Mouse (Mus musculus) hindbrain, embryonic 15.5 days (tissue): ENCODE results near the gene Zfp90. TPM values are rescaled to one million over a fixed set of nuclear protein-coding genes. Genes with fewer than 3 reads are reported as not detected.

Experiments
- ATAC-seq: fragments of 200-750 bp; cut with Nextera tagmentation; 2 replicates; pipeline ENCODE4 v1.8.0; 2017; ENCODE audit warnings: low read depth, moderate number of reproducible peaks, moderate TSS enrichment; ENCODE audit not compliant: low FRiP score
- H3K27ac ChIP-seq: fragments of 300-500 bp; sonication (generic); replicated peaks from 2 replicates; pipeline ENCODE4 v1.5.1; 2015; ENCODE audit warnings: mild to moderate bottlenecking, inconsistent platforms
- H3K27me3 ChIP-seq: fragments of 300-500 bp; sonication (generic); 2 replicates; pipeline ENCODE4 v1.6.1; 2015; ENCODE audit warnings: control low read depth, inconsistent platforms
- H3K36me3 ChIP-seq: fragments of 300-500 bp; sonication (generic); 2 replicates; pipeline ENCODE4 v1.6.1; 2015; ENCODE audit warnings: control low read depth, inconsistent platforms
- H3K4me1 ChIP-seq: fragments of 300-500 bp; sonication (generic); replicated peaks from 2 replicates; pipeline ENCODE4 v1.6.1; 2015; ENCODE audit warnings: control low read depth, inconsistent platforms
- H3K4me2 ChIP-seq: fragments of 300-500 bp; sonication (generic); 2 replicates; pipeline ENCODE4 v1.6.1; 2015; ENCODE audit warnings: moderate library complexity, mild to moderate bottlenecking, inconsistent platforms
- H3K4me3 ChIP-seq: fragments of 300-500 bp; sonication (generic); 2 replicates; pipeline ENCODE4 v1.5.1; 2015; ENCODE audit warnings: mild to moderate bottlenecking, inconsistent platforms
- H3K9ac ChIP-seq: fragments of 300-500 bp; sonication (generic); 2 replicates; pipeline ENCODE4 v1.6.1; 2015; ENCODE audit warnings: inconsistent platforms
- H3K9me3 ChIP-seq: fragments of 300-500 bp; sonication (generic); 2 replicates; pipeline ENCODE4 v1.6.1; 2016; ENCODE audit warnings: control low read depth, inconsistent platforms
- WGBS: fragments of 180-500 bp; shearing (Covaris S2); methylation state at CpG from one replicate; pipeline ENCODE4 v1.1.7; 2015; 5-methylcytosine and 5-hydroxymethylcytosine counted together
- polyA plus RNA-seq: library from polyadenylated mRNA; unstranded; fragments of >200 nt; fragmentation: Nextera tagmentation; extraction: Ambion mirVana; gene quantifications from 2 replicates; pipeline ENCODE4 v1.2.1, GENCODE M21; 2015

Zfp90 gene
- polyA plus RNA-seq, 1 experiment from 2014 or later = 40.7 TPM

DNA sequence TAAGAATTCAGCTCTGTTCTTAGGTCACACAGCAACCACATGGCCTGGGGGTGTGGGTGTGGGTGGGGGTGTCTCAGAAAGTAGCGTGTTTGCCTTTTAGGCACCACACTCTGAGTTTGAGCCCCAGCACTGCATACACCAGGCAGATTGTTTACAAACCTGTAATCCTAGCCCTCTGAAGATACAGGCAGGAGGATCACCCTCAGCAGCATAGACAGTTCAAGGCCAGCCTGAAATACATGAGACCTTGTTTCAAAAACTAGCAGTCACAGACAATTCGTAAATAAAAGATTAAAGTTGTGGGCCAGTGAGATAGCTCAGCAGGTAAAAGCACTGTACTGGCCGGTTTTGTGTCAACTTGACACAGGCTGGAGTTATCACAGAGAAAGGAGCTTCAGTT, 25.0 kb downstream of the Zfp90 start:
- no peaks in the 10 kb centered on the region for H3K4me1 ChIP-seq
- no peak overlapping the region for H3K4me2 ChIP-seq
- no peaks in the 10 kb centered on the region for H3K27me3 ChIP-seq
- H3K36me3 ChIP-seq = no peaks in the 10 kb centered on the region
- no peak overlapping the region for H3K9ac ChIP-seq
- WGBS = 92% methylated on average over 3 of the region's 3 CpGs
- H3K27ac ChIP-seq = no peak overlapping the region
- ATAC-seq = no peak
- H3K9me3 ChIP-seq = no peaks in the 10 kb centered on the region
- H3K4me3 ChIP-seq = no peak overlapping the region

DNA sequence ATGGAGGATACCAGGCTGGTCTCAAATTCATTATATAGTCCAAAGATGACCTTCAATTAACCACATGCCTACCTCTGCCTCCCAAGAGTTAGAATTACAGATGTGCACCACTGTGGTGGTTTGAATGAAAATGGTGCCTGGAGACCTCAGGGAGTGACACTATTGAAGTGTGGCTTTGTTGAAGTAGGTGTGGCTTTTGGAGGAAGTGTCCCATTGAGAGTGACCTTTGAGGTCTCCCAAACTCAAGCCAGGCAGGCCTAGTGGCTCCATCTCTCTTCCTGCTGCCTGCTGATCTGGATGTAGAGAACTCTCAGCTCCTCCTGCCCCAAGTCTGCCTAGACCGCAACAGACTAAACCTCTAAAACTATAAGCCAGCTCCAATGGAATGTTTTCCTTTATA, 27.6 kb downstream of the Zfp90 start:
- Histone ChIP-seq H3K4me3 (no peak overlapping the region), H3K27ac (no peak overlapping the region), H3K4me2 (no peak overlapping the region), H3K36me3 (no peaks in the 10 kb centered on the region), H3K9ac (no peak overlapping the region), H3K27me3 (no peaks in the 10 kb centered on the region), H3K9me3 (no peaks in the 10 kb centered on the region), H3K4me1 (no peaks in the 10 kb centered on the region)
- no peak for ATAC-seq
- WGBS = 84% methylated on average over 1 of the region's 1 CpGs

DNA sequence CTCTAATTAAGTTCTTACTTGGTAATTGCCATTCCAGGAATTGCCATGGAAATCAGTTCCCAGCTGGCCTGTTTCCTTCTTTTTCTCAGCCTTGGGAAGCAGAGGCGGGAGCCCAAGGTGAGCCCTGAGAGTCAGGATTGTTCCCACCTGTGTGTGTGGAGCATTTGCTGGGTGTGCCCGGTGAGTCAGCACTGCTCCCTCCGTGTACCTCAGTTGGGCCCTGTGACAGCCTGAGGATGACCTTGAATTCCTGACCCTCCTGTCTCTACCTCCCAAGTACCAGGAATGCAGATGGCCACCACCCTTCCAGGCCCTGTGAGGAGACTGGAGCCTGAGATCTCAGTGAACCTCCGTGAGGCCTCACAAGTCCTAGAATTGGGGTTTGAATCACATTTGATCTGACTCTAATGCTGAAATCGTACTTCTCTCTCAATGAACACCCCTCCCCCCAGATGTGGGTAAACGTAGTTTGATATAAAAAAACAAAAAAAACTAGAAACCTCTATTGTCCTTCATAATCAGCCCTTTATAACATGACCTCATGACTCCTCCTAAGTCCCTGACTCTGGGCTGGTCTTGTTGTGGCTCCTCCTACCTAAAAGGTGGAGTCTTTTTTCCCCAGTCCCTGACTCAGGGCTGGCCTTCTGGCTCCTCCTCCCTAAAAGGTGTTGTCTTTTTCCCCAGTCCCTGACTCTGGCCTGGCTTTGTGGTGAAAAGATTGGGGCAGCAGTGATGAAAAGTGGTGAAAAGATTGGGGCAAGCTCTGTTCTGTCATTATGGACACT, 36.4 kb downstream of the Zfp90 start:
- Histone ChIP-seq H3K4me1 (peaks cover 4% of the 10 kb centered on the region; the same call in 1 of the 2 replicates), H3K9ac (no peak overlapping the region), H3K36me3 (no peaks in the 10 kb centered on the region), H3K4me3 (no peak overlapping the region), H3K27me3 (no peaks in the 10 kb centered on the region), H3K4me2 (no peak overlapping the region), H3K27ac (no peak overlapping the region), H3K9me3 (no peaks in the 10 kb centered on the region)
- no peak for ATAC-seq
- 68% methylated on average over 6 of the region's 6 CpGs for WGBS

DNA sequence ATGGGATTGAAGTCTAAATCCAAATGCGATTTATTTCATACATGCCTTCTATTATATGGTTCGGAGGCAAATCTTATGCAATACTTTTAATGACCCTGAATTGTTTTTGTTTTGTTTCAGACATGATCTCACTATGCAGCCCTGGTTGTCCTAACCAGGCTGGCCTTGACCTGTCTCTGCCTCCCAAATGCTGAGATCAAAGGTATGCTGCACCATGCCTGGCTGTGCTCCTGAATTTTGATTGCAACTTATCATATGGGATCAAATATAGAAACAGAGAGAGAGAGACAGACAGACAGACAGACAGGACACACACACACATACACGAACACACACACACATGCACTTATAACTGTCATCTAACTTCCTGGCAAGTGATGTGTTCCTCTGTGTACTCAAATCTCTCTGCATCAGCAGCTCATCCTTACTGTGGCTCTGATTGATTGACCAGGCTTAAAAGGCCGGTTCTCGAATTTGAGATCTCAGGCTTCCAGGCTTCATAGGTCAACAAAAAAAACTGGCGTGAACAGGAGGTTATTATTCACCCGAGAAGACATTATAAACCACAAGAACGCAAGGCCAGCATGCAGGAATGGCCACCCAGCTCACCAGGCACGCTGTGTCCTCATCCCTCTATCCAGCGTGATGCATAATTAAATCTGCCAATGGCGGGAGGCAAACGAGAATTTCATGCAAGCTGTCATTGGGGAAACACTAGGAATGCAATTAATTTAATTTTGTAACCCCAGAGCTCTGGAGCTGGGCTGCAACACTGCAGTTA, 37.8 kb downstream of the Zfp90 start:
- no peak overlapping the region for H3K27ac ChIP-seq
- no peak overlapping the region for H3K9ac ChIP-seq
- peaks cover 4% of the 10 kb centered on the region; the same call in 1 of the 2 replicates for H3K4me1 ChIP-seq
- WGBS = 52% methylated on average over 12 of the region's 12 CpGs
- H3K4me3 ChIP-seq = no peak overlapping the region
- H3K4me2 ChIP-seq = no peak overlapping the region
- H3K36me3 ChIP-seq = no peaks in the 10 kb centered on the region
- no peak for ATAC-seq
- no peaks in the 10 kb centered on the region for H3K9me3 ChIP-seq
- no peaks in the 10 kb centered on the region for H3K27me3 ChIP-seq

DNA sequence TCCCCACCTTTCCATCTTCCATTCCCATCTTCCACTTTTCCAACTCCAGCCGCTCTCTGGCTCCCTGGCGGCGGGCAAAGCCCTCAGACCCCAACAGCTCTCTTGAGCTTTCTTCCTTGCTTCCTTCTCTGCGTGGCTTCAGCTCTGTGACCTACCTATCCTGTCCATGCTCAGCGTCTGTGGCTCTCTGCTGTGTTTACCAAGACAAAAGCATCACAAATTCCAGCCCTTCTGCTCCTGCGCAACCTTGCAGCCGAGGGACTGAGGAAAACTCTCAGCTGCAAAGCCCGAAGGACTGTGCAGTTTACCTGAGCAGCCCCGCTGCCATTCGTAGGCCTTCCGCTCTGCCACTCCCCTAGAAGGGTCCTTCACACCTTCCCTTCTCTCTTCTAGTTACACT, 38.9 kb downstream of the Zfp90 start:
- no peak overlapping the region for H3K4me3 ChIP-seq
- H3K27me3 ChIP-seq = no peaks in the 10 kb centered on the region
- 0 out of 2 replicates have a peak, but pooled peaks cover 4% of the 10 kb centered on the region for H3K9me3 ChIP-seq
- no peak overlapping the region for H3K27ac ChIP-seq
- peaks cover 4% of the 10 kb centered on the region; the same call in 1 of the 2 replicates for H3K4me1 ChIP-seq
- no peak overlapping the region for H3K9ac ChIP-seq
- no peak overlapping the region for H3K4me2 ChIP-seq
- no peaks in the 10 kb centered on the region for H3K36me3 ChIP-seq
- no peak for ATAC-seq
- whole genome bisulfite sequencing = 75% methylated on average over 11 of the region's 11 CpGs

DNA sequence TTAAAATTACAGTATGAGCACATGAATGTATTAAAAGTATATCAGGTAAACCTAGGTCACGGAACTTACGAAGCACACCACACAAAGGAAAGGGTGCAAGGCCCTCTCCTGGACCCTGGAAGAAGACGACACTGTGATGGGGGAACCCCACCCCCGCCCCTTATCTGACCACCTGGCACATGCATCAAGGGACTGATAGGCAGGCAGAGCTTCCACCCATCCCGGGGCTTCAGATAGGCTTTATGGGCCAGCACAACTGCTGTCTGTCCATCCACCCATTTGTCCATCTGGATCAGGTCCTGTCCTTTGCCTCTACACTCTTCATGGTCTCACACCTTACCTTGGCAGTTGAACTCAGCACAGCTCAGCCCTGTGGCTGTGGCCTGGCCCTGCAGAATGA, 47.0 kb downstream of the Zfp90 start:
- Histone ChIP-seq H3K9ac (no peak overlapping the region), H3K36me3 (no peaks in the 10 kb centered on the region), H3K4me1 (no peaks in the 10 kb centered on the region), H3K4me2 (no peak overlapping the region), H3K9me3 (0 out of 2 replicates have a peak, but pooled peaks cover 4% of the 10 kb centered on the region), H3K27me3 (no peaks in the 10 kb centered on the region), H3K27ac (no peak overlapping the region), H3K4me3 (no peak overlapping the region)
- ATAC-seq = no peak
- 86% methylated on average over 5 of the region's 5 CpGs for WGBS

DNA sequence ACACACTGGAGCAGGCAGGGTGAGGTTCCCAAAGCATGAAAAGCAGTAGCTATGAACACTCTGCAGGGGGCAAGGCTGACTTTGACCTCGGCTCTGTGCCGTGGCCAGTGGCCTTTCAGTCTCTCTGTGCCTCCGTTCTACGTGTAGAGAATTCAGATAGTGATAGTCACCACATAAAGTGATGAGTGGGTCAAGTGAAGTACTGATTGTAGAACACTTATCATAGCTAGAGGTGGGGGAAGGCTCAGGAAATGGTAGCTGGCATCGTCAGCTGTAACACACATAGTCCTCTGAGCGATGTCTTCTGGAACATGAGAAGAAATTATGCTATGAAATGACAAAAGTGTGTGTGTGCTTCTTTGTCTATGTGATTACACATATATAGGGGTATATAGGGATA, 48.7 kb downstream of the Zfp90 start:
- no peak overlapping the region for H3K4me3 ChIP-seq
- ATAC-seq = no peak
- H3K27ac ChIP-seq = no peak overlapping the region
- no peak overlapping the region for H3K9ac ChIP-seq
- WGBS = 77% methylated on average over 6 of the region's 6 CpGs
- no peaks in the 10 kb centered on the region for H3K36me3 ChIP-seq
- H3K4me1 ChIP-seq = no peaks in the 10 kb centered on the region
- H3K27me3 ChIP-seq = no peaks in the 10 kb centered on the region
- H3K4me2 ChIP-seq = no peak overlapping the region
- H3K9me3 ChIP-seq = no peaks in the 10 kb centered on the region

DNA sequence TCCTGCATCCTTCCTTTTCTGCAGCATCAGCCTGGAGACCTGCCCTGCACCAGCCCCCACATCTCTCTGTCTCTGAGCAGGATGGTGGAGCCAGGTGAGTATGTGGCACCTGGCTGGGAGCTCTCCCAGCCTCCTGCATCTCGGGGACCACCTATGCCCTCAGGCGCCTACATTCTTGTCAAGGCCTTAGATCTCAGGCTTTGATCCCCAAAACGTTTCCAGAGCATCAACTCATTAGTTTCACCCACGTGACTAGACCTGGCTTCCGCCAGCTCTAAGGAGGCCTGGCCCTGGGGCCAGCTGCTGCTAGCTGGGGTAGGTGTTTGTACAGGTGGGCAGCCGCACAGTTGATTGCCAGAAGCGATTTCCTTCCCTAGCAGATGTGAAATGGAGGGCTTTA, 54.4 kb downstream of the Zfp90 start:
- Histone ChIP-seq H3K36me3 (no peaks in the 10 kb centered on the region), H3K27me3 (no peaks in the 10 kb centered on the region), H3K4me2 (no peak overlapping the region), H3K9me3 (no peaks in the 10 kb centered on the region), H3K4me1 (no peaks in the 10 kb centered on the region), H3K27ac (no peak overlapping the region), H3K9ac (no peak overlapping the region), H3K4me3 (no peak overlapping the region)
- ATAC-seq = no peak
- 60% methylated on average over 7 of the region's 7 CpGs for WGBS

DNA sequence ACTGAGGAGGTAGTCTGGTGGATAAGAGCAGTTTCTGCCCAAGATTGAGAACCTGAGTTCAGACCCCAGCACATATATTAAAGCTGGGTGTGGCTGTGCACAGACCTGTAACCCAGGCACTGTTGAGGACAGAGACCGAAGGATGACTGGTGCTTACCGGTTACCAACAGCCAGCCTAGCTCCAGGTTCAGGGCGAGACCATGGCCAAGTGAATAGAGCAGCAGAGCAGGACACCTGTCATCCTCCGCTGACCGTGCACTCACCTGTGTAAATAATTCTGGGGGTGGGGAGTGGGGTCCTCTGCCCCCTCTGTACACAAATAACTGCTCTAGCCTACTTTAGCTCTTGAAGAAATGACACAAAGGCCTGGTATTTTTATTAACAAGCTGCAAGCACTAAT, 58.9 kb downstream of the Zfp90 start:
- Histone ChIP-seq H3K9ac (no peak overlapping the region), H3K4me1 (no peaks in the 10 kb centered on the region), H3K36me3 (no peaks in the 10 kb centered on the region), H3K9me3 (no peaks in the 10 kb centered on the region), H3K27ac (no peak overlapping the region), H3K4me3 (no peak overlapping the region), H3K4me2 (no peak overlapping the region), H3K27me3 (no peaks in the 10 kb centered on the region)
- ATAC-seq = no peak
- WGBS = 88% methylated on average over 5 of the region's 5 CpGs

Other genes starting within 250 kb of the Zfp90 start
- gene Slc7a6, start 246.5 kb upstream of the Zfp90 start, polyA plus RNA-seq = 57.7 and 61.0 TPM in 2 replicates
- 31.5 and 34.2 TPM in 2 replicates for gene Slc7a6os, start 204.4 kb upstream of the Zfp90 start, polyA plus RNA-seq
- 59.5 and 59.9 TPM in 2 replicates for gene Prmt7, start 204.4 kb upstream of the Zfp90 start, polyA plus RNA-seq
- 52.6 and 57.8 TPM in 2 replicates for gene Smpd3, start 77.3 kb upstream of the Zfp90 start, polyA plus RNA-seq
- gene 6030452D12Rik, start 85.2 kb downstream of the Zfp90 start, polyA plus RNA-seq = not detected in 2 replicates
- 3.9 and 4.8 TPM in 2 replicates for gene Cdh3, start 95.6 kb downstream of the Zfp90 start, polyA plus RNA-seq
- 5.7 and 11.2 TPM in 2 replicates for gene Gm10073, start 158.1 kb downstream of the Zfp90 start, polyA plus RNA-seq
- gene Cdh1, start 188.0 kb downstream of the Zfp90 start, polyA plus RNA-seq = 3.9 and 6.5 TPM in 2 replicates